Mouse (Mus musculus) yolk sac, embryonic 10.5 days (tissue): ENCODE measurements around the gene Gpr3.
A peak's percentile ranks its signal among the peaks of the same experiment; 100 is the strongest.

Source experiments
- DNase-seq: peaks from one replicate; pipeline ENCODE4 v3.0.0-alpha.2; 2017; ENCODE audit warnings: low spot score

Gene Gpr3

GRCm38 (mm10) chr4:133233285-133233976, 21.1 kb upstream of the Gpr3 start:
- DNase-seq, result no peak

- DNase-seq, result no peak
Measured at GRCm38 (mm10) chr4:133229582-133229981, 17.2 kb upstream of the Gpr3 start.

- DNase-seq, result no peak
Measured at GRCm38 (mm10) chr4:133227636-133228035, 15.3 kb upstream of the Gpr3 start.

GRCm38 (mm10) chr4:133226073-133226472, 13.7 kb upstream of the Gpr3 start:
- DNase-seq, result no peak

GRCm38 (mm10) chr4:133223875-133224274, 11.5 kb upstream of the Gpr3 start:
- no peak for DNase-seq

- no peak for DNase-seq
Measured at GRCm38 (mm10) chr4:133221701-133222100, 9.4 kb upstream of the Gpr3 start.

GRCm38 (mm10) chr4:133220656-133221055, 8.3 kb upstream of the Gpr3 start:
- peak; percentile 36 for DNase-seq

- DNase-seq, result no peak
Measured at GRCm38 (mm10) chr4:133218745-133219144, 6.4 kb upstream of the Gpr3 start.

GRCm38 (mm10) chr4:133217641-133218040, 5.3 kb upstream of the Gpr3 start:
- peak; percentile 44 for DNase-seq

GRCm38 (mm10) chr4:133213661-133214060, 1.3 kb upstream of the Gpr3 start:
- no peak for DNase-seq

- DNase-seq, result no peak
Measured at GRCm38 (mm10) chr4:133213268-133213590, 893 bp upstream of the Gpr3 start.

- peak; percentile 77 for DNase-seq
Measured at GRCm38 (mm10) chr4:133212562-133213267, 379 bp upstream of the Gpr3 start.

- no peak for DNase-seq
Measured at GRCm38 (mm10) chr4:133210788-133211390, 1.4 kb downstream of the Gpr3 start.

- DNase-seq, result no peak
Measured at GRCm38 (mm10) chr4:133210023-133210787, 2.1 kb downstream of the Gpr3 start.

- DNase-seq, result peak; percentile 39
Measured at GRCm38 (mm10) chr4:133209366-133209765, 3.0 kb downstream of the Gpr3 start.

GRCm38 (mm10) chr4:133204379-133204778, 8.0 kb downstream of the Gpr3 start:
- no peak for DNase-seq

- DNase-seq, result no peak
Measured at GRCm38 (mm10) chr4:133203591-133203990, 8.7 kb downstream of the Gpr3 start.

GRCm38 (mm10) chr4:133202254-133202653, 10.1 kb downstream of the Gpr3 start:
- no peak for DNase-seq

- DNase-seq, result no peak
Measured at GRCm38 (mm10) chr4:133201006-133201771, 11.1 kb downstream of the Gpr3 start.

- no peak for DNase-seq
Measured at GRCm38 (mm10) chr4:133200343-133200742, 12.0 kb downstream of the Gpr3 start.

GRCm38 (mm10) chr4:133199743-133200142, 12.6 kb downstream of the Gpr3 start:
- no peak for DNase-seq
